Mouse (Mus musculus): ENCODE data around the gene Cntn5. TPM values are rescaled to one million over a fixed set of nuclear protein-coding genes. Genes with fewer than 3 reads are reported as not detected.

Cntn5 gene
- total RNA-seq (2014; rRNA removed) (23.7 and 32.5 TPM in 2 replicates), polyA plus RNA-seq (2015; fragmentation: Nextera tagmentation; extraction: Ambion mirVana) (19.4 and 24.8 TPM in 2 replicates)

- peak; percentile 79 for DNase-seq (ENCODE audit: low spot score)
- ATAC-seq (ENCODE audit: low FRiP score), result peak; percentile 91
- WGBS, result 3% methylated on average over 21 of the region's 28 CpGs
These were observed at the start of gene Cntn5 for GRCm38 (mm10) chr9:10904616-10905363. Gene Cntn5 (minus strand): TSS chr9:10904775.

DNA sequence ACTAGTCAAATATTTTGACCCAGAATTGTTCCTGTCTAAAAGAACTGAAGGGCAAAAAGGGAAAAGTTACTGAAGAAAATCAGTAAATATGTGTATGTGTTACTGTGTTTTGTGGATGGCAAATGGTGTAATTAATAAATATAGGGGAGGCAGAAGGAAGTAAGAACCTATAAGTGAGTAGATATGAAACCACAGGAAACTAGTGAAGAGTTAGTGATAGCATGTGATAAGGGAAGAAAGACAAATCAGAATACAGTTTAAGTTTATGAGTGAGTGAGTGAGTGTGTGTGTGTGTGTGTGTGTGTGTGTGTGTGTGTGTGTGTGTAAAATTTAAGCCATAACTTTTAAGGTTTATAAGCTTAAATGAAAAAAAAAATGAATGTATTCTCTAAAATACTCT, 45.9 kb upstream of the Cntn5 start:
- Histone ChIP-seq H3K36me3 (ENCODE audit: insufficient read depth, low read length) (no peaks in the 10 kb centered on the region), H3K4me3 (ENCODE audit: low read depth, low read length) (no peak overlapping the region), H3K4me2 (ENCODE audit: low read depth, low read length, poor library complexity, severe bottlenecking) (no peak overlapping the region), H3K4me1 (ENCODE audit: insufficient read depth, low read length) (no peaks in the 10 kb centered on the region), H3K27me3 (ENCODE audit: insufficient read depth, low read length) (no peaks in the 10 kb centered on the region), H3K9ac (replicated peaks; ENCODE audit: low read length, poor library complexity, severe bottlenecking) (no peak overlapping the region), H3K27ac (ENCODE audit: low read depth, low read length) (no peak overlapping the region), H3K9me3 (ENCODE audit: low read length) (no peaks in the 10 kb centered on the region)
- no peak for TF ChIP-seq CTCF (IDR thresholded peaks at IDR 0.05)
- no peak for DNase-seq (ENCODE audit: low spot score)
- ATAC-seq (ENCODE audit: low FRiP score), result no peak

More at GRCm38 (mm10) chr9:10904616-10905363, at the start of gene Cntn5:
- Histone ChIP-seq H3K27me3 (ENCODE audit: insufficient read depth, low read length) (no peaks in the 10 kb centered on the region), H3K9me3 (ENCODE audit: low read length) (no peaks in the 10 kb centered on the region), H3K27ac (ENCODE audit: low read depth, low read length) (peak within 1 kb of the TSS; percentile 66), H3K9ac (replicated peaks; ENCODE audit: low read length, poor library complexity, severe bottlenecking) (peak within 1 kb of the TSS; percentile 66), H3K4me1 (ENCODE audit: insufficient read depth, low read length) (peaks cover 3% of the 10 kb centered on the region; the same call in 1 of the 2 replicates), H3K4me2 (ENCODE audit: low read depth, low read length, poor library complexity, severe bottlenecking) (peak within 1 kb of the TSS; percentile 71), H3K36me3 (ENCODE audit: insufficient read depth, low read length) (no peaks in the 10 kb centered on the region), H3K4me3 (ENCODE audit: low read depth, low read length) (peak within 1 kb of the TSS; percentile 65)
- no peak for TF ChIP-seq CTCF (IDR thresholded peaks at IDR 0.05)

- WGBS, result 16% methylated on average over 5 of the region's 5 CpGs
- peak; percentile 85 for TF ChIP-seq CTCF (IDR thresholded peaks at IDR 0.05)
- H3K4me2 ChIP-seq (ENCODE audit: low read depth, low read length, poor library complexity, severe bottlenecking), result no peak overlapping the region
- H3K9ac ChIP-seq (replicated peaks; ENCODE audit: low read length, poor library complexity, severe bottlenecking), result no peak overlapping the region
- ATAC-seq (ENCODE audit: low FRiP score), result peak; percentile 11; the same call in 1 of the 2 replicates
- DNase-seq (ENCODE audit: low spot score), result peak; percentile 93
- H3K9me3 ChIP-seq (ENCODE audit: low read length), result no peaks in the 10 kb centered on the region
- no peak overlapping the region for H3K4me3 ChIP-seq (ENCODE audit: low read depth, low read length)
- H3K4me1 ChIP-seq (ENCODE audit: insufficient read depth, low read length), result peaks cover 3% of the 10 kb centered on the region; the same call in 1 of the 2 replicates
- H3K27ac ChIP-seq (ENCODE audit: low read depth, low read length), result no peak overlapping the region
- no peaks in the 10 kb centered on the region for H3K27me3 ChIP-seq (ENCODE audit: insufficient read depth, low read length)
- H3K36me3 ChIP-seq (ENCODE audit: insufficient read depth, low read length), result no peaks in the 10 kb centered on the region
These were observed 5.0 kb upstream of the Cntn5 start for GRCm38 (mm10) chr9:10909573-10909972.

DNA sequence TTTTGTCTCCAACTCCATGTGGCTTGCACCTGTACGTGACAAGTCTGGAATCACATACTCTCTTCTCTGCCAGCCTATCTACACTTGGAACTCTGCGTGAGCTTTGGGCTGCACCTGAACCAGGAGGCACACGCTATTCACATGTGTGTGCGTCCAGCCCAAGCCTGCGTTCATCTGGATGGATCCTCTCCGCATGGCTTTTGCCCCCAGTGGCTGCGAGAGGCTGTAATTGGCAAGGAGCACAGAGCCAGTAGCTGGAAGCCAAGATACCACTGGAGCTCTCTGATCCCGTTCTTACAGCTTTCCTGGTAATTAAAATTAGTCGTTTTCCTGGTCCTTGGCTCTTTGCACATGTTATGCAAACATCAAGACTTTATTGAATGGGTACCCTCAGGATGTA, 1.1 kb upstream of the Cntn5 start:
- WGBS, result 45% methylated on average over 9 of the region's 9 CpGs
- H3K27me3 ChIP-seq (ENCODE audit: insufficient read depth, low read length), result no peaks in the 10 kb centered on the region
- H3K4me1 ChIP-seq (ENCODE audit: insufficient read depth, low read length), result peaks cover 3% of the 10 kb centered on the region; the same call in 1 of the 2 replicates
- no peak overlapping the region for H3K27ac ChIP-seq (ENCODE audit: low read depth, low read length)
- H3K4me2 ChIP-seq (ENCODE audit: low read depth, low read length, poor library complexity, severe bottlenecking), result peak overlapping the region; percentile 34
- H3K36me3 ChIP-seq (ENCODE audit: insufficient read depth, low read length), result no peaks in the 10 kb centered on the region
- no peaks in the 10 kb centered on the region for H3K9me3 ChIP-seq (ENCODE audit: low read length)
- peak; percentile 40 for DNase-seq (ENCODE audit: low spot score)
- H3K9ac ChIP-seq (replicated peaks; ENCODE audit: low read length, poor library complexity, severe bottlenecking), result no peak overlapping the region
- no peak for ATAC-seq (ENCODE audit: low FRiP score)
- H3K4me3 ChIP-seq (ENCODE audit: low read depth, low read length), result 0 out of 2 replicates have a peak overlapping the region, but pooled peaks have one; percentile 1
- TF ChIP-seq CTCF (IDR thresholded peaks at IDR 0.05), result peak; percentile 39; the same call in 1 of the 2 replicates

- no peak for TF ChIP-seq CTCF (IDR thresholded peaks at IDR 0.05)
- Histone ChIP-seq H3K9me3 (ENCODE audit: low read length) (no peaks in the 10 kb centered on the region), H3K4me2 (ENCODE audit: low read depth, low read length, poor library complexity, severe bottlenecking) (no peak overlapping the region), H3K4me1 (ENCODE audit: insufficient read depth, low read length) (no peaks in the 10 kb centered on the region), H3K27ac (ENCODE audit: low read depth, low read length) (no peak overlapping the region), H3K36me3 (ENCODE audit: insufficient read depth, low read length) (no peaks in the 10 kb centered on the region), H3K9ac (replicated peaks; ENCODE audit: low read length, poor library complexity, severe bottlenecking) (no peak overlapping the region), H3K4me3 (ENCODE audit: low read depth, low read length) (no peak overlapping the region), H3K27me3 (ENCODE audit: insufficient read depth, low read length) (no peaks in the 10 kb centered on the region)
- no peak for ATAC-seq (ENCODE audit: low FRiP score)
- DNase-seq (ENCODE audit: low spot score), result no peak
- WGBS, result 67% methylated on average over 1 of the region's 1 CpGs
These were observed 24.8 kb downstream of the Cntn5 start for GRCm38 (mm10) chr9:10879758-10880157.

DNA sequence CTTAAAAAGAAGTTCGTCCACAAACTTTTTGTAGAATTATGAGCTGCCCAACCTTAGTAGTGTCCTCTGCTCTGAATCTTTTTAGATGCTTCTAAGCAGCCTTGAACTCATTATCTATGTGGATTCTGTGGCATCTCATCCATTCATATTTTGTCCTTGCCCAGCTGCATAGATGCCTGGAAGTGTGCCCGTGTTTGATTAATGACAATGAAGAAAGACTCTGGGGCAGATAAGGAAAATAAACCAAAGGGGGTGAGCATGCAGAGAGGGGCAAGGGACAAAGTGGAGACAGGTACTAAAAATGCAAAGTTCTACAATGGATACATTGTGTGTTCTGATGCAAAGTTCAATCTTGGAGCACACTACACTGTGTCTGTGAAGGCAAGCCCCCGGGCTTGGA, 30.7 kb downstream of the Cntn5 start:
- 83% methylated on average over 3 of the region's 3 CpGs for WGBS
- TF ChIP-seq CTCF (IDR thresholded peaks at IDR 0.05), result no peak
- no peak overlapping the region for H3K4me3 ChIP-seq (ENCODE audit: low read depth, low read length)
- ATAC-seq (ENCODE audit: low FRiP score) (no peak), DNase-seq (ENCODE audit: low spot score) (no peak)
- H3K36me3 ChIP-seq (ENCODE audit: insufficient read depth, low read length), result no peaks in the 10 kb centered on the region
- H3K4me2 ChIP-seq (ENCODE audit: low read depth, low read length, poor library complexity, severe bottlenecking), result no peak overlapping the region
- no peaks in the 10 kb centered on the region for H3K9me3 ChIP-seq (ENCODE audit: low read length)
- H3K9ac ChIP-seq (replicated peaks; ENCODE audit: low read length, poor library complexity, severe bottlenecking), result no peak overlapping the region
- H3K27me3 ChIP-seq (ENCODE audit: insufficient read depth, low read length), result no peaks in the 10 kb centered on the region
- H3K27ac ChIP-seq (ENCODE audit: low read depth, low read length), result no peak overlapping the region
- H3K4me1 ChIP-seq (ENCODE audit: insufficient read depth, low read length), result no peaks in the 10 kb centered on the region
